Mouse (Mus musculus) layer of hippocampus, postnatal 14 days (tissue): ENCODE data around the gene Herc3. TPM values are rescaled to one million over a fixed set of nuclear protein-coding genes. Genes with fewer than 3 reads are reported as not detected.
A peak's percentile ranks its signal among the peaks of the same experiment; 100 is the strongest.
"Not testable (repeated sequence)": the region's sequence is repeated elsewhere in the genome, so short reads cannot be mapped to it uniquely, and the experiment has no call there.

Source experiments
- DNase-seq, 2 experiments: peaks; one replicate each; pipeline ENCODE4 v3.0.0; 2021 to 2022; ENCODE audit warnings: low spot score in 2 of 2, mixed read lengths in 1 of 2
- long read RNA-seq, 2 experiments: library from polyadenylated mRNA; stranded (forward); transcript quantifications; one replicate each; pipeline ENCODE4 v2.0.0; 2021
- total RNA-seq, 2 experiments: library from RNA; stranded (reverse); gene quantifications; 2 replicates each; pipeline ENCODE4 v1.2.3; 2021

The Herc3 gene
- total RNA-seq: 100 to 1,000 TPM; 241 to 256 TPM
- long read RNA-seq, experiment 1, partial matches to known transcripts: 15 of 43 reads
- long read RNA-seq, experiment 1, other reads (novel, unspliced or antisense): 28 of 43 reads
- long read RNA-seq, experiment 2, partial matches to known transcripts: 17 of 53 reads
- long read RNA-seq, experiment 2, other reads (novel, unspliced or antisense): 36 of 53 reads

DNA sequence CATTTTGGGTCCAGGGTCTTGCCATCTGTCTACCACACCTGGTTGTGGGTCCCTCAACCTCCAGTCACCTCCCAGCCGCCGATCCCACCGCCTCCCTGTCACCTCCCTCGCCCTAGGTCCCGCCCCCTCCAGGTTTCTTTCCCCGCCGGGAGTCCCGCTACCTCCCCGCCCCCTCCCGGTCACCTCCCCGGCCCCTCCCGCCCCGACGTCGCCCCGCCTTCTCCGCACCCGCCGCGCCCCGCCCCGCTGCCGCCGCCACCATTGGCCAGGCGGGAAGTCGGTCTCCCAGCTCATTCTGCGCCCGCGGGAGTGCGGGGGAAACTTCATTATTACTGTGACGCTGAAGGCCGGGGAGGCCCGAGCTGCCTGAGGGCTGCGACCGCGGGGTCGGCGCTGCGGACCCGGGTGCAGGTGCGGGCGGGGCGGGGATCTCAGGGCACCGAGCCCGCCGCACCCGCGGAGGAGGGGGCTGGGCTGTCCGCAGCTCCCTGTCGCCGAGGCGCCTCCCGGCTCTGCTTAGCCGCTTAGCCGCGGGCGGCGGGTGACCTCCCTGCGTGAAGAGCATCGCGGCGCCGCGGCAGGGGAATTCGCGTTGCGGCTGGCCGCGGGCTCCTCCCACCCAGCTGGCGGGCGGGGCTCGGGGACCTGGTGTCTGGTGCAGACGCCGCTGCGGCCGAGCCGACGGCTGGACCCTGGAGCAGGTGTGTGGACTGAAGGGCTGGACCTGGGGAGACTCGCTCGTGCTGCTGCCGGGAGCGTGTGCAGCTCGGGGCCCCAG, at the start of gene Herc3:
Herc3 (plus strand) TSS at position 234 of the 778 bp plus-strand sequence.
- peak; percentile 66 to 80 for DNase-seq

DNA sequence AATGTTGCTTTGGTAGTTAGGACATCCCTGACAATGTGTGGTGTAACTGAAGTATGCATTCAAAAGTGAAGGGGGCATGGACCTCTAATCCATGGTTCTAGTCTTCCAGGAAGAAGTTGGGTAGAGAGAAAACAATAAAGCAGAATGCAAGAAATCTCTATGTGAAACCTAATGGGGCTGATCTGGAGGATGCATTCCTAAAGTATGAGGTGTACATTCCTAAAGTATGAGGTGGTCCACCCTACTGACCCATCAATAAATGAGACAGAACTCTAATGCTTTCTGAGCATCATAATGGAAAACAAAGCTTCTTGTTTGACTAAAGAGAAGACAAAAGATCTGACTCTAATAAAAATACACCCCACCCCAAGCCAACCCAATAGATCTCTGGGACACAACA, 29.9 kb upstream of the Herc3 start:
- no peak for DNase-seq

DNA sequence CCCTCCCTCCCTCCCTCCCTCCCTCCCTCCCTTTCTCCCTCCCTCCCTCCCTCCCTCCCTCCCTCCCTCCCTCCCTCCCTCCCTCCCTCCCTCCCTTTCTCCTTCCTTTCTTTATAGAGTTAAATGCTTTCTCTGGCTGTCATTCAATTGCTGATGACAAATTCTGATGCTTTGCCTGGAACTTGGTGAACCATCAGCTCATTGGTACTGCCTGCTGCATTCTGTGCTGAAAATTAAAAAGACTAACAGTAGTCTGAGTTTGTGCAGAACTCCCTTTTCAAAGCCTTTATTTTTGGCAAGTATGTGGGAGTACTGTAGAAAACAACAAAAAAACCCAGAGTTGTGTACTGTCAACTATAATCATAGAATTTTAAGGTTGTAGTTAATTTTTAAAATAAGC, 16.9 kb upstream of the Herc3 start:
- peak in 1 of 2 experiments; percentile 68 for DNase-seq

DNA sequence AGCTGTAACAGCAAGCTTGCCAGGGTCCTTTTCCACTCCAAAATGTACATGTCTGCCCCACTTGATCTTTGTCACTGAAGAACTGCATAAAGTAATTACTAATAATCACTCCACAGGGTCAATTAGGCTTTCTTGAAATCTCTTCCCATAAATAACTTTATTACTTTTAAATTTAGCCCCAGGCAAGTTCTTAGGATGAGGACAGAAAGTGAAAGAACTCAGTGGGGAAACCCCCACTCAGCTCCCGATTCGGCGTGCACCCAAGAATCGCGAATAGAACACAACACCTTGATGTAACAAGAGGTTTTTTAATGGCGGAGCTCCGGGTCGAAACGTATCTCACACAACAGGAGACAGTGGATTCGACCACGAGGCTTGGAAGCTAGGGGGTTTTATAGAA, 14.2 kb upstream of the Herc3 start:
- not testable (repeated sequence) for DNase-seq

DNA sequence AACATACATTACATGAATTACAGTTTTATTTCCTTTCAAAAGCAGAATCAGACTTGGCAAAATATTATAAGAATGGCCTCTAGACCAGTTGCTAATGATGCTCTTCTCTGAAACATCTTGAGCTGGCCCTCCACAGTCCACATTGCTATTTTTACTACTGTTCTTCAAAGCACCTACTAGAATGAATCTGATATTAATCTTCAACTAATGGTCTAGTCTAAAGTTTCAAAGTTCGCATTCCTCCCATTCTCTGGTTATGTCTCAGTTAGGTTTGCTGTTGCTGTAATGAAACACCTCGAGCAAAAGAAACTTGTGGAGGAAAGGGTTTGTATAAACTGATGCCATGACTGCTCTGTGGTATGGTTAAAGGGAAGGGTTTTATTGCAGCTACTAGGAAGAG, 5.6 kb upstream of the Herc3 start:
- DNase-seq: no peak

DNA sequence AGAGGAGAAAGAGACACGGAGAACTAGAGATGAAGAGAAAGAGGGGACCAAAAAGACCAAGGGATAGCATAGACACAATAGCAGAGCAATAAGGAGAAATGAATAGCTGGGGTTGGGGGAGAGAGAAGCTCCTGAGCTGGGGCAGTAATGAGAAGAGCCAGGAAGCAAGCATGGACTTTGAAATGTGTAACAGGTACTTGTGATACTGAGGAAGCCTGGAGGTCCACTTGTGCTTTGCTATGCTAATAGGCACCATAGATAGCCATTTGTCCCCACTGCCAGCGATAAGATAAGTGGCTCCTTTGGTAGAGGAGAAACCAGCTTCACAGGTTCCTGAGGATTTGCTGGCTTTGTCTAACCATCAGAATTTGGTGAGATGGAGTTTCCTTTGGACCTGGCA, 5.2 kb upstream of the Herc3 start:
- DNase-seq: no peak

DNA sequence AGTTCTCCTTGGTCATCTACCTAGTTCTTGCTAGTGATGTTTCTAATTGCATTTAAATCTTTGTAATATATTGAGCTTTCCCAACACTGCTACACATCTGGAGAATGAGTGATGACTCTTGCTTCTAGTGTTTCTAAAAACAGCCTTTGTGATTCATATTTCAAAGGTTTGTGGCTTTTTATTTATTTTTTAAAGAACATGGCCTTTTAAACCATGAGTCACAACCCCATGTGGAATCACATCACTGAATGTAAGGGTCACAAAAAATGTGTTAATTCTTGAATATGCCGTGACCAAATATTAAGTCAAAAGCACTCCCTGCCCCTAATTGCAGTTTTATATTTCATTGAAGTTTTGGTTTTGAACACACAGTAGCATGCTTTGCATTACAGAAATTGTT, 2.7 kb upstream of the Herc3 start:
- DNase-seq: no peak

DNA sequence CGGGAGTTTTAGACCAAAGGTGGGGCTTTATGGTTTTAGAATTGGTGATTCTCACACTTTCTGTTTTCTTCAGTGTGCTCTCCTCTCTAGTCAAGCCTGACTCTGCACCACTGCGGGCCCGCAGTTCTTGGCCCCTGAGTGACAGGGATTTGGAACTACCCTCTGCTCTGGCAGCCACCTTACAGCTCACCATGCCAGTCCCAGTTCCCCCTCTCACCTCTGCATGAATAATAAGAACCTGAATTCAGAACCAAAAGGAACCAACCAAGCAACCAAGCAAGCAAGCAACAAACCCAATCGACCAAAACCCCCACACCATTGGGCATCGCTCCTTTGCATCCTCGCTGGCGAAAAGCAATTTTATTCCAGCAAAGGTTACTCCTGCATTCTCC, 429 bp upstream of the Herc3 start:
- no peak for DNase-seq

DNA sequence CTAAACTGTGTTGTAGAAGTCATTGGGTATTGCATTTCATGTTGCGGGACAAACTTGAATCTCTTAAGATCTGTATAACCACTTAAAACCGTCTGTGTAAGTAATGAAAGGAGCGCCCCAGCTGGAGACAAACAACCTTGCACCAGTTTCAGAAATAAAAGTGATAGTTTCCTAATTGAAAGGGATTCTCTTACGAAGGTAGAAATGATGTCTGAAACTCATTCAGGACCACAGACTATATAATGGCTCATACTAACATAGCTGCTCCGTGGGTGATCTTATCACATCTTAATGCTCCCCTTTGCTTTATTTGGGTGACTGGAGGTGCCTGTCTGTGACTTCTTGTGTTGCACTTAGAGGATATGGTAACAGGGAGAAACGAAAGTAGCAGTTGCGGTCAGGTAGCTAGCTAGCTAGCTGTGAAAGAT, 1.3 kb downstream of the Herc3 start:
- DNase-seq: peak in 1 of 2 experiments; percentile 36

DNA sequence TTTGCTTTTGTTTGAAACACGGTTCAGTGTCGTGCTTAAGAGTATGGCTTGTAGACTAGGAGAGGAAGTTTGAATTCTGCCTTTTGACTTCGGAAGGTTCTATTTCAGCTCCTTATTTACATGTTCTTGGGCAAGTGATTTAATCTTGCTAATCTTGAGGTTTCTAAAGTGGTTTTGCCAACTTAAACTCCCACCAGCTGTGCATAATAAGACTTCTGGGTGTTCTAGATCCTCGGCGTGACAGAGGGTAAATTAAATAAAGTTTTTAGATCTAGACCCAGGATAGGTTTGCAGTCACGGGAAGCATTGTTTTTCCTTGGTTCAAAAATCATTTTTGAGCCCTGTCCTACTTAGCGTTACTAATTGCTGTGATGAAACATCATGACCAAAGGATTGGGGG, 3.2 kb downstream of the Herc3 start:
- DNase-seq: no peak

DNA sequence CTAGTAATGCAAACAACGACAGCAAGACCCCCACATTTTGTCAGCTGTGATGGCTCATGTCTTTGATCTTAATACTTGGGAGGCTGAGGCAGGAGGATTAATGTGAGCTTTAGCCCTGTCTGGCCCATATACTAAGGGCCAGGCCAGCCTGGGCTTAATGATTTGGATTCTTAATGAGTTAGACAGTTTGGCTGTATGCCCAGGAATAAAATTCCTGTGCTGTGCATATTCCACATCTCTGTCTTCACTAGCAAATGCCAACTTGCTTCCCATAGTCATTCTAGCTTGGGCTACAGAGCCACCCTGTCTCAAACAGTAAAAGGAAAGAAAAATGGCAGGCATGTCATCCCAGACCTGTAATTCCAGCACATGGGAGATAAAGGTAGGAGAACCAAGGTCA, 4.3 kb downstream of the Herc3 start:
- DNase-seq: no peak

DNA sequence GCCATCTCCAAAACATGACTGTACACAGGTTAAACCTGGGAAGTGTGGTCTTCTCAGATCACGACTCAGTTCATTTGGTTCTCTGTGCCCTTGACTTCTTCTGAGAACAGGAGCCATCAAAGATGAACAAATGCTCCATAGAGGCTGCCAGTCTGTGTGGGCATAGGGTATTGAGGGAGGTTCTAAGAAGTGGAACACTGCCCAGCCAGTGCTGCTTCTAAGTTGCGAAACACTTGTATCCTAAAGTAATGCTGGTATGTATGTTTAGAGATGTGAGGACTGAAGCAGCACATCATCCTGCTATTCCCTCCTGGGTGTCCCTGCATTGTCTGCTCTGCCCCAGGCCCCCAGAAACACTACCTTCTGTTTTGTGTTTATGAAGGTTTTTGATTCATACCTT, 5.2 kb downstream of the Herc3 start:
- DNase-seq: no peak

DNA sequence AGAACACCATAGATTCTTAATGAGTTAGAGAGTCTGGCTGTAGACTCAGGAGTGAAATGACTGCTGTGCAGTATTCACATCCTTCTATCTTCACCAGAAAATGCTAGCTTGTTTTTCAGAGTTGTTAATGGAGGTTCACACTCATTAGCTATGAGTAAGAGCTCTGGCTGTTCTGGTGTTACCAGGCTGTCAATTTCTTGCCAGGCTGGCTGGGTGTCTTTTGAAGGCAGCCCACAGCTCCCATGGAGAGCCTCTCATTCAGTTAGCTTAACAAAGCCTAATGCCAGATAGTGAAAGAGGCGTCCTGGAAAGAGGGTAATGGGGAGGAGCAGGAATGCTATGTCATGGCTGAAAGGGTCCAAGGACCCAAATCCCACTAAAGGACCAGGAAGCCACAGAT, 6.7 kb downstream of the Herc3 start:
- DNase-seq: peak; percentile 61 to 78

DNA sequence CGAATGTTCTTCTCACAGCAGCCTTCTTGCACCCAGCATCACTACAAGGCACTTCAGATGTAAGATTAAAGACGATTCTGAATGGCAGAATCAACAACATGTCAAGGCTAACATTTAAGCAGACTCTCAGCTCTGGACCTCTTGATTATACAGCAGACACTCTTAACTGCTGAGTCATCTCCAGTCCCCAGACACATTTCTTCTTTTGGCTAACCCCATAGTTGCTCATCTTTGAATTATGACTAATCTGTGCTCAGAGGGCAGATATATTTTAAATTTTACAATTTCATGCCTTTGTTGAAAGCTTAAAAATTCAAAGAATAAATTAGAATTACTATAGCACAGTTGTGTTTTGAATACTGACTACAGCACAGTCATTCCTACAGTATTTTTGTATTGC, 9.9 kb downstream of the Herc3 start:
- DNase-seq: no peak

DNA sequence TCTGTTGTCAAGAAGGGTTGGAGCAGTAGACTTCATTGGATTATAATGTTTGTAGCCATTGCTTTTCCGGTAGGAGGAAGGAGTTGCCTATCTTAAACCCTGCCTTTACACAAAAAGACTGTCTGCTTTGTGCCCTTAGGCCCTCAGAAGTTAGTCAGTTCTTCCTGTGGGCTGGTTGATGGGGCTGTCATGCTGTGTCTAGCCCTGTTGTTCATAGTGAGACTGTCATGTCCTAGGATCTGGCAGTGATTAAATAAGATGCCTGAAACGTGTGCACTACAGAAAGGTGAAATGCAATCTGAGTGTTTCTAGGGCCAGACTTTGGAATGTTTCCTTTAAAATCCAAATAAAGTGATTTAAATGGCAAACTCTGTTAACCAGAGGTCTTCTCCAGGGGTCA, 10.9 kb downstream of the Herc3 start:
- DNase-seq: no peak

DNA sequence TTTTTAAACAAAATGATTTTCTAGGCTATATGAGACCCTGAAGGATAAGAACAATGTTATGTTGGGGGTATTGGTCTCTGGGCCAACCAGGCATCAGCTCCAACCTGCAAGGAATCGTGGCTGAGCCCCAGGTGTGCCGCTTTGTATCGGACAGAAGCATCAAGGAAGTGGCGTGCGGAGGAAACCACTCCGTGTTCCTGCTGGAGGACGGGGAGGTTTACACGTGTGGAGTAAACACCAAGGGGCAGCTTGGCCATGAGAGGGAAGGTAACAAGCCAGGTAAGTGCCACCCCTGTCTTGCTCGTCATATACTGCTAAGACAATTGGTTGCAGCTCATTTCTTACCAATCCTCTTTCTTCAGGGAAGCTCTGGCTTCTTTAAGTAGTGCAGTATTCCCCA, 12.3 kb downstream of the Herc3 start:
- DNase-seq: no peak

DNA sequence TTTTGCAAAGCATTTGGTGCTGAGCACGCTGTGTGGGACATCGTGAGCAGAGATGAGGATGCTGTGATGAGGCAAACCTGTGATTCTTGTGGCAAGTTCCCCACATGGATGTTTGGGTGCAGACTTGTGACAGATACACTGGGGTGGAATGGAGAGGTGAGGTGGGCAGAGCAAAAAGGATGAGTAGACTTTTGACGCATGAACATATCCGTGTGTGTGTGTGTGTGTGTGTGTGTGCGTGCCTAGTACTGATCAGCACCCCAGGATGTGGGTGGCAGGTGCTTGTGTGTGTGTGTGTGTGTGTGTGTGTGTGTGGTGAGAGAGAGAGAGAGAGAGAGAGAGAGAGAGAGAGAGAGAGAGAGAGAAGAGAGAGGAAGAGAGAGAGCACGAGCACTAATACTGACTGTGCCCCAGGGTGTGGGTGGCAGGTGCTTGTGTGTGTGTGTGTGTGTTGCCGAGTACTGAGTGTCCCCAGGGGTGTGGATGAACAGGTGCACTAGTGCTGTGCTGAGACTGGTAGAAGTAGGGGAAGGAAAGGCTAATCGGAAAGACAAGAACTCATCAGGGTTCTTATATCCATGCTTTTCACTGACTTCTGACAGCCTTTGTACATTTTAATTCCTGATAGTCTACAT, 13.0 kb downstream of the Herc3 start:
- DNase-seq: no peak

DNA sequence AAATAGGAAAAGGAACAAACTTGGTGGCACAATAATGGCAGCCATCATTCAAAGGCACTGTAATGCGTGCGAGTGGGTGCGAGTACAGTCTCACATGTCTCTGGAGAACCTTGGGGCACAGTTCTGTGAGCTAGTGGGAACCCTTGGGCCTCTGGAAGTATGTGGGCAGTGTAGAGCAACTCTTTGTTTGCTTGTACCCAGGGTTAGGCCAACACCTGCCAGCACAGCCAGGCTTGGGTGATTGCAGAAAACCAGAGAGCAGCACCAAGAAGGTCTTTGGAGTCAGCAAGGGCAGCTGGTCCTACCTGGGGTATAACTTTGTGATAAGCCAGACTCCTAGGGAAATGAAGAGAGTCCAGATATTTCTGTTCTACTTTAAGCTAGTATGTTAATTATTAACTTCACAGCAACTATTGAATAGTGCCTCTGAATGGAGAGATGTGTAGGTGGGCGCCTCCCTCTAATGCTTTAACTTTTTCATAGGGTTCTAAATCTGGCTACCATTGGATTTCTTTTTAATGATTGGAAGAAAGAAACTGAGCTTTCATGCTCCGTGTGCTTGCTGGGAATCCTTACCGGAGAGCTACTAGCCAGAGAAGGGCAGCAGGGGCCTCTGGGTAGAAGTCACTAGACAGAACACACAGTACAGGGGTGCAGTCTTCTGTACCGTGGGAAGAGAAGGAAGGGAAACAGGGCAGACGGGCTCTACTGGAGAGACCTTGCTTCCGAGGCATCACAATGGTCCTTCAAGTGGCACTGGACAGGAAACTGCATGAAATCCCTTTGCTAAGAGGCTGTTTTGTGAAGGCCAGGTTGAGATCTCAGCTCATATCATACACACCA, 15.8 kb downstream of the Herc3 start:
- no peak for DNase-seq

DNA sequence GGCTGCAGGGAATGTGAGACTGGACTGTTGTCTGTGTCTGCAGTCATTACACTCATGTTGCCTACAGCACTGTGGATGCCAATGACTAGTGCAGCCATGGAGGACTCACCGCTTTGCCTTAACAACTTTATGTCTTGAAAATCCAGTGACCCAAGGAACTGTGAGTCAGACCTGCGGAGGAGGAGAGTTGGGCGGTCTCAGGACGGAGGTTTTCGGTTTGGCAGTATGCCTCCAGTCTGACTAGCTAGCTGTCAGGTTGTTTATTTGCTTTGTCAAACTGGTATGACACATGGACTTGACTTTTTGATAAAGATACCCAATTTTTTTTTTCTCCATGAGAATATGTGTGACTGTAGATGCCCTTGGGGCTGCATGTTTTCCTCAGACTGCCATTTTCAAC, 16.6 kb downstream of the Herc3 start:
- DNase-seq: no peak

DNA sequence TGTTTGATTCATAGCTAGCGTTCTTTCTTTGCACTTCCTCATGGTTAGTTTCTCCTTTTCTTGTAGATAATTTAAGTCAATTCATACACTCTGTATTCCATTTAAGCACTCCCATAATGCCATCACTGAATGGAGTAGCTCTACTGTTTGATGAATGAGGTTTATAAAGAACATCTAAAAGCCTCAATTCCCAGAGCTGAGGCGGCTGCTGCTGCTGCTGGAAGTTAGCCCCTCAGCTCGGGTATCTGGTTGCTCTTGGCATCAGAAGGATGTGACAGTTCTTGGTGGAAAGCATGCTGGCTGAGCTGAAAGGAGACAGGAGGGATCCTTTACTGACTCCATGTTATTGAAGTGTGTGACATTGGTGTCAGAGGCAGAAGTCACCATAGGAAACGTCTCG, 18.1 kb downstream of the Herc3 start:
- no peak for DNase-seq

DNA sequence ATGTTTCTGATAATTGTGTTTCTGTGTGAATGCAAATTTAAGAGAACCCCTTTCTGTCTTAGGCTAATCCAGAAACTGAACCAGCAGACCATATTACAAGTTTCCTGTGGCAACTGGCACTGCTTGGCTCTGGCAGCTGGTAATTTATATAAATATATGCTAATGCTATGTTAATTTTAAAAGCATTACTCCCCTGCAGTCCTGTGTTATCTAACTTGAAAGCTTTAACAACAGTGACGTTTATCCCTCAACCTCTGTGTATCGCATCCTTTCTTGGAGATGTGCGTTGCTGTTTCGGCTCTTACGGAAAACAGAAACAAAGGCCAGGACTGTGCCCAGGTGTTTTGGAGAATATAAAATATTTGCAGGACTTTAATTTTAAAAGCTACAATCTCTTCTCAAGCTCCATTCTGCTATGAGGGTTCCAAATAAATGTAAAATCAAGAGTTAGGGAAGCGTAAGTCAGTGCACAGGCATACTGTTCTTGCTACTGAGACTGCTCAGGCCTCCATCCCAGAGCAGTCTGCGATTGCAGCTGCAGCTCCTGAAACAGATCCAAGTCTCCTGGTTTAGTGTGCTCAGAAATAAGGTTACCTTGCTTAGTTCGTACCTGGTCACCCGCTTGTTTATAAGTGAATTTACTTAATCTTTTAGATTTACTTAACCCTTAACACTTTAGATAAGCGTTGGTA, 24.6 kb downstream of the Herc3 start:
- no peak for DNase-seq
